Mouse (Mus musculus) cerebellum, adult 9-10 months (tissue): ENCODE data around the gene Sqstm1.
"Not testable (repeated sequence)": the region's sequence is repeated elsewhere in the genome, so short reads cannot be mapped to it uniquely, and the experiment has no call there.

Experiments
- DNase-seq: peaks from one replicate; pipeline ENCODE4 v3.0.0; 2022

The Sqstm1 gene

GRCm38 (mm10) chr11:50207344-50207743 is 3.3 kb downstream of the Sqstm1 start:
- DNase-seq = no peak

- no peak for DNase-seq
These were observed 4.6 kb downstream of the Sqstm1 start for GRCm38 (mm10) chr11:50206037-50206436.

GRCm38 (mm10) chr11:50205434-50205833 is 5.2 kb downstream of the Sqstm1 start:
- DNase-seq = no peak

- no peak for DNase-seq
These were observed 7.3 kb downstream of the Sqstm1 start for GRCm38 (mm10) chr11:50203302-50203827.

- no peak for DNase-seq
These were observed 9.0 kb downstream of the Sqstm1 start for GRCm38 (mm10) chr11:50201590-50201989.

- DNase-seq = no peak
These were observed 10.0 kb downstream of the Sqstm1 start for GRCm38 (mm10) chr11:50200613-50201012.

- no peak for DNase-seq
These were observed 11.7 kb downstream of the Sqstm1 start for GRCm38 (mm10) chr11:50198916-50199315.

- no peak for DNase-seq
These were observed 12.3 kb downstream of the Sqstm1 start for GRCm38 (mm10) chr11:50198219-50198846.

GRCm38 (mm10) chr11:50197500-50197899 is 13.1 kb downstream of the Sqstm1 start:
- DNase-seq = no peak

- no peak for DNase-seq
These were observed 15.8 kb downstream of the Sqstm1 start for GRCm38 (mm10) chr11:50194793-50195192.

GRCm38 (mm10) chr11:50194070-50194469 is 16.6 kb downstream of the Sqstm1 start:
- DNase-seq = no peak

GRCm38 (mm10) chr11:50192278-50192677 is 18.3 kb downstream of the Sqstm1 start:
- DNase-seq = no peak

GRCm38 (mm10) chr11:50190362-50190761 is 20.3 kb downstream of the Sqstm1 start:
- DNase-seq = no peak

GRCm38 (mm10) chr11:50188682-50189081 is 21.9 kb downstream of the Sqstm1 start:
- DNase-seq = no peak

- no peak for DNase-seq
These were observed 25.8 kb downstream of the Sqstm1 start for GRCm38 (mm10) chr11:50184788-50185187.

GRCm38 (mm10) chr11:50182702-50183101 is 27.9 kb downstream of the Sqstm1 start:
- DNase-seq = no peak

GRCm38 (mm10) chr11:50180478-50181231 is 30.0 kb downstream of the Sqstm1 start:
- DNase-seq = no peak

GRCm38 (mm10) chr11:50178532-50179488 is 31.8 kb downstream of the Sqstm1 start:
- no peak for DNase-seq

GRCm38 (mm10) chr11:50177111-50177510 is 33.5 kb downstream of the Sqstm1 start:
- DNase-seq = no peak

- DNase-seq = peak; percentile 32
These were observed 34.3 kb downstream of the Sqstm1 start for GRCm38 (mm10) chr11:50176351-50176750.

- DNase-seq = peak; percentile 98
These were observed 35.9 kb downstream of the Sqstm1 start for GRCm38 (mm10) chr11:50174730-50175187.

GRCm38 (mm10) chr11:50174111-50174729 is 36.4 kb downstream of the Sqstm1 start, which contains the start of gene Mrnip:
Mrnip (plus strand) TSS chr11:50174444.
- DNase-seq = not testable (repeated sequence)
